ENCODE assay signal across 8 mouse cellular contexts in genomic region chr7:127480321-127480720, GRCm38 (mm10). TPM values are rescaled to one million over a fixed set of nuclear protein-coding genes. Genes with fewer than 3 reads are reported as not detected.
DNase-seq lines count a peak whose midpoint lies in the region; ATAC-seq and TF ChIP-seq lines count a peak whose summit lies in the region.

No protein-coding gene starts in this region.

- peaks cover 67% of the 10 kb centered on the region for H3K36me3 ChIP-seq in hindbrain, embryonic 14.5 days (replicated peaks; ENCODE audit: control insufficient read depth, insufficient read depth)
- H3K36me3 ChIP-seq in stomach, embryonic 16.5 days (ENCODE audit: control insufficient read depth, insufficient read depth, low read length) = peaks cover 25% of the 10 kb centered on the region

- no peak for DNase-seq in cerebellum, adult 2 months
- no peak for DNase-seq in cerebellum, postnatal 25 days
- no peak for DNase-seq in hindbrain, embryonic 14.5 days (ENCODE audit: low spot score)
- peak; percentile 42 for DNase-seq in lung, postnatal 36 days
- DNase-seq in gastrocnemius, adult 8-10 months (ENCODE audit: low spot score in 2 of 2) = no peak

- 0 out of 2 replicates have a peak overlapping the region, but pooled peaks have one; percentile 92 for H3K27ac ChIP-seq in cerebellum, adult 2 months (ENCODE audit: insufficient read depth, low read length)
- H3K27ac ChIP-seq in bone marrow macrophage, adult 2 months (ENCODE audit: insufficient read depth, low read depth, low read length) = peak overlapping the region; percentile 95
- no peak overlapping the region for H3K27ac ChIP-seq in hindbrain, embryonic 14.5 days
- H3K27ac ChIP-seq in stomach, embryonic 16.5 days (ENCODE audit: low read length) = no peak overlapping the region

- H3K4me2 ChIP-seq in hindbrain, embryonic 14.5 days (replicated peaks) = peak overlapping the region; percentile 99
- H3K4me2 ChIP-seq in stomach, embryonic 16.5 days (ENCODE audit: low read depth, low read length) = peak overlapping the region; percentile 74

- no peaks in the 10 kb centered on the region for H3K27me3 ChIP-seq in cerebellum, adult 2 months (ENCODE audit: control insufficient read depth, insufficient read depth, low read length)
- H3K27me3 ChIP-seq in hindbrain, embryonic 14.5 days (ENCODE audit: control insufficient read depth, insufficient read depth, low read length) = no peaks in the 10 kb centered on the region
- H3K27me3 ChIP-seq in stomach, embryonic 16.5 days (ENCODE audit: control insufficient read depth, insufficient read depth, low read length) = no peaks in the 10 kb centered on the region

- 49% methylated on average over 2 of the region's 2 CpGs for WGBS in cerebellum, adult 2 months
- WGBS in hindbrain, embryonic 14.5 days = 76% methylated on average over 2 of the region's 2 CpGs
- 46% methylated on average over 2 of the region's 2 CpGs for WGBS in stomach, embryonic 16.5 days

- no peak overlapping the region for H3K4me3 ChIP-seq in cerebellum, adult 2 months (replicated peaks; ENCODE audit: insufficient read depth, low read depth, low read length)
- peak overlapping the region; percentile 69 for H3K4me3 ChIP-seq in bone marrow macrophage, adult 2 months (ENCODE audit: insufficient read depth, low read length)
- H3K4me3 ChIP-seq in hindbrain, embryonic 14.5 days (replicated peaks; ENCODE audit: low read length) = peak overlapping the region; percentile 84
- H3K4me3 ChIP-seq in stomach, embryonic 16.5 days (replicated peaks; ENCODE audit: low read length) = peak overlapping the region; percentile 77

- H3K4me1 ChIP-seq in cerebellum, adult 2 months (ENCODE audit: control insufficient read depth, insufficient read depth, low read length) = peaks cover 21% of the 10 kb centered on the region
- peaks cover 22% of the 10 kb centered on the region for H3K4me1 ChIP-seq in bone marrow macrophage, adult 2 months (ENCODE audit: control insufficient read depth, insufficient read depth, low read length)
- peaks cover 26% of the 10 kb centered on the region for H3K4me1 ChIP-seq in hindbrain, embryonic 14.5 days (replicated peaks; ENCODE audit: control insufficient read depth, insufficient read depth, low read length)
- peaks cover 23% of the 10 kb centered on the region for H3K4me1 ChIP-seq in stomach, embryonic 16.5 days (ENCODE audit: control insufficient read depth, insufficient read depth, low read length)

- H3K9me3 ChIP-seq in hindbrain, embryonic 14.5 days (ENCODE audit: control insufficient read depth, low read length) = no peaks in the 10 kb centered on the region
- H3K9me3 ChIP-seq in stomach, embryonic 16.5 days (replicated peaks; ENCODE audit: control insufficient read depth, low read length) = no peaks in the 10 kb centered on the region

- ATAC-seq in hindbrain, embryonic 14.5 days (ENCODE audit: low FRiP score) = no peak
- no peak for ATAC-seq in stomach, embryonic 16.5 days (ENCODE audit: insufficient read depth, low FRiP score)
- ATAC-seq in cerebellum, adult (ENCODE audit: insufficient number of reproducible peaks, low FRiP score, low TSS enrichment) = no peak

- TF ChIP-seq POLR2A in cerebellum, adult 2 months (IDR thresholded peaks at IDR 0.05; ENCODE audit: borderline replicate concordance, insufficient read depth, low read length) = no peak
- no peak for TF ChIP-seq POLR2A in bone marrow macrophage, adult 2 months (IDR thresholded peaks at IDR 0.05; ENCODE audit: borderline replicate concordance, low read depth, low read length)

- TF ChIP-seq CTCF in cerebellum, adult 2 months (IDR thresholded peaks at IDR 0.05; ENCODE audit: borderline replicate concordance, insufficient read depth, low read depth, low read length) = no peak
- no peak for TF ChIP-seq CTCF in bone marrow macrophage, adult 2 months (IDR thresholded peaks at IDR 0.05; ENCODE audit: low read depth, low read length)

- peak overlapping the region; percentile 93 for H3K9ac ChIP-seq in hindbrain, embryonic 14.5 days
- H3K9ac ChIP-seq in stomach, embryonic 16.5 days (ENCODE audit: low read length) = peak overlapping the region; percentile 91

RNA-seq across cellular contexts. Expression of gene Fbrs, which starts 1.3 kb away (rescaled TPM):
- polyA plus RNA-seq in cerebellum, adult 2 months (2012; rRNA removed) = 35.5 and 37.2 TPM in 2 replicates
- 134 and 147 TPM in 2 replicates for polyA plus RNA-seq in bone marrow macrophage, adult 2 months (2012; ENCODE audit: insufficient read depth, insufficient read length, missing spikeins)
- polyA plus RNA-seq in hindbrain, embryonic 14.5 days (2014; fragmentation: Nextera tagmentation; extraction: Ambion mirVana) = 13.6 and 15.3 TPM in 2 replicates
- 10.5 and 11.1 TPM in 2 replicates for polyA plus RNA-seq in stomach, embryonic 16.5 days (2015; fragmentation: Nextera tagmentation; extraction: Ambion mirVana)
- 10 to 100 TPM; 21.9 to 29.3 (median 25.1) TPM for total RNA-seq in gastrocnemius, adult 8-10 months (2022)

RNA-seq across cellular contexts. Expression of gene Prr14, which starts 20.9 kb away (rescaled TPM):
- polyA plus RNA-seq in cerebellum, adult 2 months (2012; rRNA removed) = 57.9 and 66.1 TPM in 2 replicates
- polyA plus RNA-seq in bone marrow macrophage, adult 2 months (2012; ENCODE audit: insufficient read depth, insufficient read length, missing spikeins) = 67.4 and 69.0 TPM in 2 replicates
- polyA plus RNA-seq in hindbrain, embryonic 14.5 days (2014; fragmentation: Nextera tagmentation; extraction: Ambion mirVana) = 36.1 and 37.5 TPM in 2 replicates
- polyA plus RNA-seq in stomach, embryonic 16.5 days (2015; fragmentation: Nextera tagmentation; extraction: Ambion mirVana) = 35.9 and 37.8 TPM in 2 replicates
- total RNA-seq in gastrocnemius, adult 8-10 months (2022) = 10 to 100 TPM; 14.8 to 18.4 (median 16.7) TPM

RNA-seq across cellular contexts. Expression of gene Zfp689, which starts 31.4 kb away (rescaled TPM):
- 6.8 and 6.9 TPM in 2 replicates for polyA plus RNA-seq in cerebellum, adult 2 months (2012; rRNA removed)
- 1.4 and 1.7 TPM in 2 replicates for polyA plus RNA-seq in bone marrow macrophage, adult 2 months (2012; ENCODE audit: insufficient read depth, insufficient read length, missing spikeins)
- 12.9 and 14.0 TPM in 2 replicates for polyA plus RNA-seq in hindbrain, embryonic 14.5 days (2014; fragmentation: Nextera tagmentation; extraction: Ambion mirVana)
- 5.0 and 5.8 TPM in 2 replicates for polyA plus RNA-seq in stomach, embryonic 16.5 days (2015; fragmentation: Nextera tagmentation; extraction: Ambion mirVana)
- 1 to 10 TPM in 3 of 4 experiments, under 1 TPM in 1; 0.88 to 1.3 (median 1.2) TPM for total RNA-seq in gastrocnemius, adult 8-10 months (2022)

RNA-seq across cellular contexts. Expression of gene Srcap, which starts 31.5 kb away (rescaled TPM):
- polyA plus RNA-seq in cerebellum, adult 2 months (2012; rRNA removed) = 32.2 and 36.2 TPM in 2 replicates
- 56.4 and 58.1 TPM in 2 replicates for polyA plus RNA-seq in bone marrow macrophage, adult 2 months (2012; ENCODE audit: insufficient read depth, insufficient read length, missing spikeins)
- 62.1 and 67.3 TPM in 2 replicates for polyA plus RNA-seq in hindbrain, embryonic 14.5 days (2014; fragmentation: Nextera tagmentation; extraction: Ambion mirVana)
- 20.3 and 32.4 TPM in 2 replicates for polyA plus RNA-seq in stomach, embryonic 16.5 days (2015; fragmentation: Nextera tagmentation; extraction: Ambion mirVana)
- total RNA-seq in gastrocnemius, adult 8-10 months (2022) = 10 to 100 TPM; 44.3 to 52.4 (median 48.6) TPM

RNA-seq across cellular contexts. Expression of gene Gm42715, which starts 39.1 kb away (rescaled TPM):
- polyA plus RNA-seq in cerebellum, adult 2 months (2012; rRNA removed) = 18.6 and 19.5 TPM in 2 replicates
- polyA plus RNA-seq in bone marrow macrophage, adult 2 months (2012; ENCODE audit: insufficient read depth, insufficient read length, missing spikeins) = 4.7 and 6.2 TPM in 2 replicates
- polyA plus RNA-seq in hindbrain, embryonic 14.5 days (2014; fragmentation: Nextera tagmentation; extraction: Ambion mirVana) = 15.6 TPM in 2 replicates
- polyA plus RNA-seq in stomach, embryonic 16.5 days (2015; fragmentation: Nextera tagmentation; extraction: Ambion mirVana) = 12.3 and 13.2 TPM in 2 replicates
- total RNA-seq in gastrocnemius, adult 8-10 months (2022) = 1 to 10 TPM; 4.4 to 8.0 (median 5.5) TPM

Comparison
In these comparisons a context has a peak if more than half of its experiments do, and no peak if none do; other contexts are left out.
1. H3K27ac ChIP-seq: peak in cerebellum, adult 2 months (single experiment) and bone marrow macrophage, adult 2 months (single experiment); none in hindbrain, embryonic 14.5 days (single experiment) and stomach, embryonic 16.5 days (single experiment).